Mouse (Mus musculus) MEL (cell line): Measurements from ENCODE around the gene Fbp1. TPM values are rescaled to one million over a fixed set of nuclear protein-coding genes. Genes with fewer than 3 reads are reported as not detected.

ENCODE experiments used
- DNase-seq: peaks from one replicate; pipeline ENCODE4 v3.0.0; 2011; ENCODE audit warnings: low read depth, low spot score
- H3K27ac ChIP-seq: 2 replicates; pipeline ENCODE4 v1.5.1; 2012; ENCODE audit warnings: low read depth, mild to moderate bottlenecking, control low read depth, low read length, moderate library complexity; ENCODE audit not compliant: control insufficient read depth
- H3K27me3 ChIP-seq, 2 experiments: fragments of 150-350 bp in 1 of 2; sonication (generic) in 1 of 2; 2 replicates each; pipeline ENCODE4 v1.6.1; 2012; ENCODE audit warnings: low read length in 2 of 2, mild to moderate bottlenecking in 2 of 2, improper control_type of control experiment in 1 of 2, moderate library complexity in 1 of 2; ENCODE audit not compliant: insufficient read depth in 2 of 2, control insufficient read depth in 1 of 2
- H3K36me3 ChIP-seq, 2 experiments: 2 replicates each; pipeline ENCODE4 v1.6.1; 2012 to 2014; ENCODE audit warnings: low read length in 2 of 2, improper control_type of control experiment in 1 of 2, inconsistent platforms in 1 of 2, mild to moderate bottlenecking in 1 of 2; ENCODE audit not compliant: insufficient read depth in 2 of 2, control insufficient read depth in 1 of 2
- H3K4me1 ChIP-seq, 2 experiments: fragments of 150-350 bp in 1 of 2; sonication (generic) in 1 of 2; 2 replicates each; pipeline ENCODE4 v1.6.1; 2012; ENCODE audit warnings: low read length in 2 of 2, improper control_type of control experiment in 1 of 2, mild to moderate bottlenecking in 1 of 2; ENCODE audit not compliant: insufficient read depth in 2 of 2, control insufficient read depth in 1 of 2
- H3K4me3 ChIP-seq, 2 experiments: fragments of 150-350 bp in 1 of 2; sonication (generic) in 1 of 2; 2 replicates each; pipeline ENCODE4 v1.5.1; 2012; ENCODE audit warnings: low read depth in 2 of 2, low read length in 2 of 2, mild to moderate bottlenecking in 2 of 2, moderate library complexity in 2 of 2, control low read depth in 1 of 2, improper control_type of control experiment in 1 of 2; ENCODE audit not compliant: control insufficient read depth in 1 of 2, insufficient read depth in 1 of 2
- H3K79me2 ChIP-seq: 2 replicates; pipeline ENCODE4 v1.6.1; 2012; ENCODE audit warnings: mild to moderate bottlenecking, low read length, moderate library complexity; ENCODE audit not compliant: control insufficient read depth, poor library complexity, insufficient read depth
- H3K9ac ChIP-seq: 2 replicates; pipeline ENCODE4 v1.6.1; 2012; ENCODE audit warnings: low read depth, mild to moderate bottlenecking, control low read depth, low read length, moderate library complexity; ENCODE audit not compliant: control insufficient read depth, poor library complexity, severe bottlenecking
- H3K9me3 ChIP-seq: fragments of 150-350 bp; sonication (generic); replicated peaks from 2 replicates; pipeline ENCODE4 v1.6.1; 2012; ENCODE audit warnings: mild to moderate bottlenecking, low read length, improper control_type of control experiment, moderate library complexity; ENCODE audit not compliant: insufficient read depth
- CHD2 ChIP-seq: IDR thresholded peaks from 2 replicates; pipeline ENCODE4 v1.6.1; 2011; ENCODE audit warnings: low read length, improper control_type of control experiment
- CTCF ChIP-seq, 3 experiments: IDR thresholded peaks in 2 of 3; conservative IDR thresholded peaks in 1 of 3; 2 replicates each; pipeline ENCODE4 v1.5.1; 2011 to 2012; ENCODE audit warnings: low read length in 3 of 3, low read depth in 2 of 3, mild to moderate bottlenecking in 2 of 3, improper control_type of control experiment in 1 of 3, inconsistent platforms in 1 of 3, mixed read lengths in 1 of 3, moderate library complexity in 1 of 3; ENCODE audit not compliant: control insufficient read depth in 1 of 3, insufficient read depth in 1 of 3, poor library complexity in 1 of 3, severe bottlenecking in 1 of 3
- E2F4 ChIP-seq: IDR thresholded peaks from 2 replicates; pipeline ENCODE4 v1.6.1; 2011; ENCODE audit warnings: low read depth, low read length, improper control_type of control experiment, borderline replicate concordance
- ELF1 ChIP-seq: IDR thresholded peaks from 2 replicates; pipeline ENCODE4 v1.6.1; 2014; ENCODE audit warnings: low read depth, mild to moderate bottlenecking, inconsistent platforms, low read length, improper control_type of control experiment, moderate library complexity
- EP300 ChIP-seq, 2 experiments: IDR thresholded peaks; 2 replicates each; pipeline ENCODE4 v1.6.1; 2011; ENCODE audit warnings: improper control_type of control experiment in 2 of 2, low read length in 2 of 2, low read depth in 1 of 2, mild to moderate bottlenecking in 1 of 2
- GABPA ChIP-seq: IDR thresholded peaks from 2 replicates; pipeline ENCODE4 v1.6.1; 2012; ENCODE audit warnings: low read depth, mild to moderate bottlenecking, inconsistent platforms, low read length, improper control_type of control experiment, moderate library complexity
- GATA1 ChIP-seq: IDR thresholded peaks from 2 replicates; pipeline ENCODE4 v1.6.1; 2011; ENCODE audit warnings: low read depth, low read length, improper control_type of control experiment
- HCFC1 ChIP-seq: IDR thresholded peaks from 2 replicates; pipeline ENCODE4 v1.6.1; 2012; ENCODE audit warnings: low read depth, mild to moderate bottlenecking, inconsistent platforms, low read length, improper control_type of control experiment, moderate library complexity
- MAFK ChIP-seq: IDR thresholded peaks from 2 replicates; pipeline ENCODE4 v1.6.1; 2011; ENCODE audit warnings: low read depth, mild to moderate bottlenecking, low read length, improper control_type of control experiment, borderline replicate concordance
- MAX ChIP-seq: IDR thresholded peaks from 2 replicates; pipeline ENCODE4 v1.6.1; 2011; ENCODE audit warnings: low read length, improper control_type of control experiment
- MYB ChIP-seq: IDR thresholded peaks from 2 replicates; pipeline ENCODE4 v1.6.1; 2011; ENCODE audit warnings: mild to moderate bottlenecking, low read depth, low read length, improper control_type of control experiment
- MYC ChIP-seq: IDR thresholded peaks from 2 replicates; pipeline ENCODE4 v1.6.1; 2011; ENCODE audit warnings: low read depth, mild to moderate bottlenecking, low read length, improper control_type of control experiment, moderate library complexity
- NRF1 ChIP-seq: IDR thresholded peaks from 2 replicates; pipeline ENCODE4 v1.6.1; 2014; ENCODE audit warnings: low read depth, mild to moderate bottlenecking, inconsistent platforms, low read length, improper control_type of control experiment, moderate library complexity; ENCODE audit not compliant: poor library complexity, insufficient read depth, severe bottlenecking
- POLR2A ChIP-seq, 2 experiments: IDR thresholded peaks; 2 replicates each; pipeline ENCODE4 v1.6.1; 2011 to 2012; ENCODE audit warnings: low read length in 2 of 2, mild to moderate bottlenecking in 2 of 2, control low read depth in 1 of 2, improper control_type of control experiment in 1 of 2, low read depth in 1 of 2, moderate library complexity in 1 of 2; ENCODE audit not compliant: control insufficient read depth in 1 of 2, insufficient read depth in 1 of 2, poor library complexity in 1 of 2
- POLR2AphosphoS5 ChIP-seq: IDR thresholded peaks from 2 replicates; pipeline ENCODE4 v1.6.1; 2012; ENCODE audit warnings: low read depth, borderline replicate concordance, mild to moderate bottlenecking, inconsistent platforms, low read length, moderate library complexity, mixed read lengths
- RAD21 ChIP-seq: IDR thresholded peaks from 2 replicates; pipeline ENCODE4 v1.6.1; 2011; ENCODE audit warnings: mild to moderate bottlenecking, low read depth, low read length, improper control_type of control experiment
- RCOR1 ChIP-seq: IDR thresholded peaks from 2 replicates; pipeline ENCODE4 v1.6.1; 2012; ENCODE audit warnings: low read depth, mild to moderate bottlenecking, inconsistent platforms, low read length, improper control_type of control experiment
- TBP ChIP-seq: IDR thresholded peaks from 2 replicates; pipeline ENCODE4 v1.8.0; 2011; ENCODE audit warnings: low read depth, low read length, improper control_type of control experiment
- UBTF ChIP-seq: IDR thresholded peaks from 2 replicates; pipeline ENCODE4 v1.6.1; 2012; ENCODE audit warnings: low read depth, mild to moderate bottlenecking, inconsistent platforms, low read length, improper control_type of control experiment, moderate library complexity, borderline replicate concordance; ENCODE audit not compliant: insufficient read depth
- USF2 ChIP-seq, 2 experiments: IDR thresholded peaks; 2 replicates each; pipeline ENCODE4 v1.6.1; 2011 to 2012; ENCODE audit warnings: improper control_type of control experiment in 2 of 2, low read length in 2 of 2, borderline replicate concordance in 1 of 2, inconsistent platforms in 1 of 2, low read depth in 1 of 2, mild to moderate bottlenecking in 1 of 2; ENCODE audit not compliant: insufficient read depth in 1 of 2
- ZC3H11A ChIP-seq: IDR thresholded peaks from 2 replicates; pipeline ENCODE4 v1.6.1; 2012; ENCODE audit warnings: low read depth, mild to moderate bottlenecking, inconsistent platforms, low read length, improper control_type of control experiment
- ZKSCAN1 ChIP-seq: IDR thresholded peaks from 2 replicates; pipeline ENCODE4 v1.6.1; 2012; ENCODE audit warnings: low read depth, mild to moderate bottlenecking, inconsistent platforms, low read length, improper control_type of control experiment, moderate library complexity
- ZMIZ1 ChIP-seq: IDR thresholded peaks from 2 replicates; pipeline ENCODE4 v1.6.1; 2012; ENCODE audit warnings: low read depth, mild to moderate bottlenecking, inconsistent platforms, low read length, improper control_type of control experiment, moderate library complexity
- ZNF384 ChIP-seq: IDR thresholded peaks from 2 replicates; pipeline ENCODE4 v1.6.1; 2012; ENCODE audit warnings: low read depth, mild to moderate bottlenecking, inconsistent platforms, low read length, improper control_type of control experiment
- polyA plus RNA-seq, 2 experiments: library from polyadenylated mRNA; stranded (reverse) in 1 of 2; unstranded in 1 of 2; fragments of >175 nt in 1 of 2; fragments of >200 nt in 1 of 2; gene quantifications; 2 replicates each; pipeline versions ENCODE4 v1.2.1 to v1.2.4; 2012; ENCODE audit warnings: low replicate concordance in 2 of 2, low read depth in 1 of 2; ENCODE audit not compliant: insufficient read length in 2 of 2, insufficient read depth in 1 of 2, missing spikeins in 1 of 2
- total RNA-seq: library from RNA; depleted of rRNA; stranded (reverse); fragments of 300-350 nt; gene quantifications from 2 replicates; pipeline ENCODE4 v1.2.3, GENCODE M21; 2012

Gene Fbp1
- total and polyA plus RNA-seq, 3 experiments, result not detected

GRCm38 (mm10) chr13:62876111-62876510, 12.0 kb downstream of the Fbp1 start:
- H3K9ac ChIP-seq, result no peak overlapping the region
- H3K27me3 ChIP-seq, result no peaks in the 10 kb centered on the region
- no peaks in the 10 kb centered on the region; a peak in 2 of 4 replicates for H3K36me3 ChIP-seq
- H3K9me3 ChIP-seq, result no peaks in the 10 kb centered on the region
- H3K4me3 ChIP-seq, result no peak overlapping the region
- no peak for DNase-seq
- TF ChIP-seq E2F4 (no peak), RAD21 (no peak), ZC3H11A (no peak), RCOR1 (no peak), ZKSCAN1 (no peak), MYC (no peak), ELF1 (no peak), MAFK (no peak), ZNF384 (no peak), HCFC1 (no peak), EP300 (IDR thresholded peaks at IDR 0.05; ENCODE audit: low read depth in 1 of 2, low read length in 2 of 2) (no peak), TBP (no peak), CHD2 (no peak), UBTF (no peak), MYB (no peak), CTCF (IDR thresholded peaks at IDR 0.05 in 2 of 3, conservative IDR thresholded peaks at IDR 0.05 in 1 of 3; ENCODE audit: control insufficient read depth in 1 of 3, insufficient read depth in 1 of 3, low read depth in 2 of 3, low read length in 3 of 3, poor library complexity in 1 of 3, severe bottlenecking in 1 of 3) (no peak), GATA1 (no peak)
- TF ChIP-seq, all 39 proteins: peak for 0
- H3K4me1 ChIP-seq, result peaks cover 0 to 4% of the 10 kb centered on the region in 2 experiments; a peak in 1 of 4 replicates
- no peaks in the 10 kb centered on the region for H3K79me2 ChIP-seq
- H3K27ac ChIP-seq, result no peak overlapping the region

- Histone ChIP-seq H3K9me3 (no peaks in the 10 kb centered on the region), H3K4me3 (no peak overlapping the region), H3K9ac (no peak overlapping the region), H3K27ac (no peak overlapping the region), H3K79me2 (no peaks in the 10 kb centered on the region), H3K36me3 (no peaks in the 10 kb centered on the region)
- DNase-seq, result no peak
- TF ChIP-seq USF2 (IDR thresholded peaks at IDR 0.05; ENCODE audit: borderline replicate concordance in 1 of 2, insufficient read depth in 1 of 2, low read depth in 1 of 2, low read length in 2 of 2) (no peak), NRF1 (no peak), EP300 (IDR thresholded peaks at IDR 0.05; ENCODE audit: low read depth in 1 of 2, low read length in 2 of 2) (no peak), POLR2AphosphoS5 (no peak), ELF1 (no peak), RAD21 (no peak), ZMIZ1 (no peak), GABPA (no peak), MAX (no peak), POLR2A (IDR thresholded peaks at IDR 0.05; ENCODE audit: control insufficient read depth in 1 of 2, insufficient read depth in 1 of 2, low read depth in 1 of 2, low read length in 2 of 2, poor library complexity in 1 of 2) (no peak), ZC3H11A (no peak)
- TF ChIP-seq, all 39 proteins: peak for 0
- Histone ChIP-seq H3K27me3 (no peaks in the 10 kb centered on the region), H3K4me1 (no peaks in the 10 kb centered on the region)
Observed at GRCm38 (mm10) chr13:62872252-62872651, 15.8 kb downstream of the Fbp1 start.
